Mouse (Mus musculus) kidney, adult 2 months (tissue): ENCODE results near the gene Nt5c2.

Experiments used
- CTCF ChIP-seq: fragments of 200-500 bp; conservative IDR thresholded peaks from 2 replicates; pipeline ENCODE4 v1.5.1; 2011; ENCODE audit warnings: low read depth, mild to moderate bottlenecking, control low read depth, low read length, moderate library complexity, mixed read lengths; ENCODE audit not compliant: insufficient read depth, insufficient read length
- POLR2A ChIP-seq: fragments of 200-500 bp; IDR thresholded peaks from one replicate; pipeline ENCODE4 v1.6.1; 2011; ENCODE audit warnings: low read depth, low read length, control low read depth

- TF ChIP-seq CTCF (no peak), POLR2A (no peak)
Measured at GRCm38 (mm10) chr19:47006321-47006720, 8.6 kb downstream of the Nt5c2 start.
